Mouse (Mus musculus) lung, postnatal 0 days (tissue): ENCODE results near the gene Svs3b.
"Not testable (repeated sequence)": the region's sequence is repeated elsewhere in the genome, so short reads cannot be mapped to it uniquely, and the experiment has no call there.

Source experiments
- CTCF ChIP-seq: IDR thresholded peaks from 2 replicates; pipeline ENCODE4 v1.5.1; 2016; ENCODE audit warnings: antibody characterized with exemption, mild to moderate bottlenecking
- EP300 ChIP-seq: IDR thresholded peaks from 2 replicates; pipeline ENCODE4 v1.6.1; 2016; ENCODE audit warnings: antibody characterized with exemption, mild to moderate bottlenecking, control low read depth

GRCm38 (mm10) chr2:164256540-164256939, at the start of gene Svs3b:
- TF ChIP-seq EP300, CTCF: not testable (repeated sequence)
